Mouse (Mus musculus) brain, adult 2 months (tissue): ENCODE data around the gene Cd72.
A peak's percentile ranks its signal among the peaks of the same experiment; 100 is the strongest.

ENCODE experiments used
- DNase-seq: peaks from one replicate; pipeline ENCODE4 v3.0.0; 2011; ENCODE audit warnings: low read depth, low spot score

Gene Cd72

DNA sequence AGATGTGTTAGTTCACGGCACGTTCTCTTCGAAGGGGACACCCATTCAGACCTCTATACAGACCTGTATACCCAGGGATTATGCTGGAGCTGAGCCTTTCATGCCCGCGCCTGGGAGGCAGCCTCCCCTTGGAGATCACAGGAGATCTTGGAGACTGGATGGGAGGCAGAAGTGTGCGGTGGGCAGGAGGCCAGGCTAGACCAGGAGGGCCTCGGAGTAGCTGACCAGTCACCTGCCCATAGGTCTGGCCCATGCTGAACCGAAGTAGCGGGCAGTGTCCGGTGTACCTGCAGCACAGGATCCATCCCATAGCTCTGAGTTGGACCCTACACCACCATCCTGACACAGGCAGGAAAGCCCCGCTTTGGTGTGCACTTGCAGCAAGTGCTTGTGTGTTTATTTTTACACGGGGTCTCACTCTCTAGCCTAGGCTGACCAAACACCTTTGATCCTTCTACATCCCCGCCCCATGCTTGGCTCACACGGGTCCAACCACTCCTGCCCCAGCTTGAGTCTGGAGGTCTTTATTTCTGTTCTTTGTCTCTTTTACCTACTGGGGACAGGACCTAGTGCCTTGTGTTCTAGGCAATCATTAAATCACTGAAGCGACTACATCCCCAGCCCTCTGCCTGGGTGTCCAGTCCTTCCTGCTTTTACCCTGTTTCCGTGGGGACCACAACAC lies 26.1 kb downstream of the Cd72 start:
- DNase-seq, result no peak

DNA sequence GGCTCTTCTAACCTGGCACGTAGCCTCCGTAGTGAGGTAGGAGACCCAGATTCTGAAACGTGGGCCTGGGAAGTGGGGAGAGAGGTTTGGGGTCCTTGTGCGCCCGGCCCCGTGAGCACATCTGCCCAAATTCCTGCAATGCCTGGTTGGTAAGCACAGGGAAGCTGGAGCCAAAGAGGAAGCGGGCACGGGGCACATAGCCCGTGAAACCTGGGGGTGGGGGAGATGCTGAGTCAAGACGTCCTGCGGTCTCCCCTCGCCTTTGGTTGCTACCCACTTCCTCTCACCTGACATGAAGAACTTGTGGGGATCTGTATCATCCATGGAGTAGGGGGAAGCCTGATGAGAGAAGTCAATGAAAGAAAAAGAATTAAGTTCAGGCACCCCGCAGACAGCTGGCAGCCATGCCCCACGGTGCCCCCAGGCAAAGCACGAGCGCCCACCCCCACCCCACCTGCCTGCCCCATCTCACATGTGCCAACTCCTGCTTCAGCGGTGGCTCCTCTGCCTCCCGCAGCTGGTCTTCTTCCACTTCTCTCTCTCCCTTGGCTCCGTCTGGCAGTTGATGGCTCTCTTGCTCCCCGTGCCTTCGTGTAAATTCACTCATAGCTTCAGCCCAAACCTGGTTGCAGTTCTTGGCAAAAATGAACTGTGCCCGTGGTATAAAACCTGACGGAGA lies 26.8 kb downstream of the Cd72 start:
- DNase-seq, result no peak

DNA sequence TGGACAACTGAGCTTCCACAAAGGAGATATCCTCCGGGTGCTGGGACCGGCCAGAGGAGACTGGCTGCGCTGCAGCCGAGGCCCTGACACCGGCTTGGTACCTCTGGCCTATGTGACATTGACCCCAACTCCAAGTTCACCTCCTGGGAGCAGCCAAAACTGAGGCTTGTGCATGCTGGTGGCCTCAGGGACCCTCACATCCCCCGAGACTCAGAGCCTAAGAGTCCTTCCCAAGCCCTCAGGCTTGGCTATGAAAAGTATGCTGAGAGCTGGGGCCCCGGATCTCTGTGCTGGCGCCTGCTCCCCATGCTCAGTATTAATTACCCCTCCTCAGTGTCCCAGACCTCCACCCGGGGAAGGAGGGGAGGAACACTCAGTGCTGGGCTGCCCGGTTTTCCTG lies 27.9 kb downstream of the Cd72 start:
- DNase-seq, result no peak

DNA sequence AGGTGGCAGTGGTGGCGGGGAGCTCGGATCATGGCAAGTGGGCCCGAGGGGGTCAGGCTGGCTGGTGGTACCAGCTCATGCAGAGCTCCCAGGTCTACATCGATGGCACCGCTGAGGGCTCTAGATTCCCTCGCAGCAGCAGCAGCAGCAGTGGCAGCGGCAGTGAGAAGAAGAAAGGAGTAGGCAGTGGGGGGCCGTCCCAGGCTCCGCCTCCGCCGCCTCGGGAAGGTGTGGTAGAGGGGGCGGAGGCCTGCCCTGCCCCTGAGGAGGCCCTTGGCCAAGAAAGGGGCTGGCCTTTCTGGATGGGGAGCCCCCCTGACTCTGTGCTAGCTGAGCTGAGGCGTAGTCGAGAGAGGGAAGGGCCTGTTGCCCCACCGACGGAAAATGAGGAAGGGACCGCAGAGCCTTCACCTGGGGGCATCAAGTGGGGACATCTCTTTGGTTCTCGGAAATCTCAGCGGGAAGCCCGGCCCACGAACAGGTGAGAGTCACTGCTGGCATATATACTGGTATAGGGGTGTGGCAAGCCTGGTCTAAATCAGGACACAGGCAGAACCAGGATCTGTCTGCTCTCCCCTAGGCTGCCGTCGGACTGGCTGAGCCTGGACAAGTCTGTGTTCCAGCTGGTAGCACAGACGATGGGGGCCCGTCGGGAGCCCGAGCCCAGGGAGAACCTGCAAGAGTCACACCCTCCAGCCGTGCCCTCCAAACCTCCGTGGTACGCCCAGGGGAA lies 28.6 kb downstream of the Cd72 start:
- DNase-seq, result no peak

DNA sequence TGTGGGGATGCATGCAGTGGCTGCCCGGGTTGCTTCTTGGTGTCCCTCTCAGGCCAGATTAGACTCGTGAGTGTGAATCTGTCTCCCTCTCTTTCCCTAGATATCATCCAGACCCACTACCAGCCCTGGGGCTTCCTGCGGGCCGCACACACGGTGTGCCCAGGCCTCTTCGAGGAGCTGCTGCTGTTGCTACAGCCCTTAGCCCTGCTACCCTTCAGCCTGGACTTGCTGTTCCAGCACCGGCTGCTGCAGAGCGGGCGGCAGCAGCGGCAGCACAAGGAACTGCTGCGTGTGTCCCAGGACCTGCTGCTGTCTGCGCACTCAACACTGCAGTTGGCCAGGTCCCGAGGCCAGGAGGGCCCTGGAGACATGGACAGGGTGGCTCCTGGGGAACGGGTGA lies 29.2 kb downstream of the Cd72 start:
- no peak for DNase-seq

DNA sequence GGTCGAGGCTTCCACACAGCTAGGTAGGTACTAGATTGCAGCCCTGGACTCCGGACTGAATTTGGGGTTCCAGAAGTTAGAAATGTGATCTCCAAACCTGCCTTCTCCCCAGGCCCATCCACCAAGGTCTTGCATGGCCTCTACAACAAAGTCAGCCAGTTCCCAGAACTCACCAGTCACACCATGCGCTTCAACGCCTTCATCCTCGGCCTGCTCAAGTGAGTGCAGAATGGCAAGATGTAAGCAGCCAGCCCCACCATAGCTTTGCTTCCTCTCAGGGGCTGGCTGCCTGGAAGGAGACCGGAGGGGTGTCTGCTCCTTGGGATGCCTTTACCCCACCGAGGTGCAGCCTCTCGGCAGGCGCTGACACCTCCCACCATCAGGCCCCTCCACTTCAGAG lies 30.4 kb downstream of the Cd72 start:
- DNase-seq, result no peak

DNA sequence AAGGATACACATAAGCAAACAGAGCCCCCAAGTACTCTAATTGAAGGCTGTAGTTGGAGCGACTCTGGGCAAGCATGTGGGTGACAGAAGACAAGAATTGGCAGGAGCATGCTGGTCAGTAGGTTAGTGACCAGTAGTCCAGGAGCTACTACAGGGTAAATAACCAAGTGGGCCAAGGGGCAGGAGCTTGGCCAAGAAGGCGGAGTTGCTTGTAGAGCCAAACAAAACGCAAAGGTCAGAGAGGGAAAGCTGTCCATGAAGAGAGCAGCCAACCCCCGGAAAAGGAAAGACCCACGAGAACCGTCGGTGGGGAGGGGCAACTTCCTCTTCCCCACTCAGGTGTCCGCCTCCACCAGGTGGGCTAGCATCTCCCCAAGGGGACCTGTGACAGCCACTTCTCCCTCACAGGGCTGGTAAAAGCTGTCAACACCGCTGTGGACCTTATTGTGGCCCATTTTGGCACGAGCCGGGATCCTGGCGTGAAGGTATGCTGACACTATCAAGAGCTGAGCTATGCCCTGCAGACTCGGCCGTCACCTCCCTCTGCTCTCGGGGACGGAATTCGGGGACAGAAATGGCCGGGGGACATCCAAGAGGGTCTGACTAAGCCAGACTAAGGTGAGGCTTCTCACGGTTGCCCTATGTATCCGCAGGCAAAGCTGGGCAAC lies 31.0 kb downstream of the Cd72 start:
- no peak for DNase-seq

DNA sequence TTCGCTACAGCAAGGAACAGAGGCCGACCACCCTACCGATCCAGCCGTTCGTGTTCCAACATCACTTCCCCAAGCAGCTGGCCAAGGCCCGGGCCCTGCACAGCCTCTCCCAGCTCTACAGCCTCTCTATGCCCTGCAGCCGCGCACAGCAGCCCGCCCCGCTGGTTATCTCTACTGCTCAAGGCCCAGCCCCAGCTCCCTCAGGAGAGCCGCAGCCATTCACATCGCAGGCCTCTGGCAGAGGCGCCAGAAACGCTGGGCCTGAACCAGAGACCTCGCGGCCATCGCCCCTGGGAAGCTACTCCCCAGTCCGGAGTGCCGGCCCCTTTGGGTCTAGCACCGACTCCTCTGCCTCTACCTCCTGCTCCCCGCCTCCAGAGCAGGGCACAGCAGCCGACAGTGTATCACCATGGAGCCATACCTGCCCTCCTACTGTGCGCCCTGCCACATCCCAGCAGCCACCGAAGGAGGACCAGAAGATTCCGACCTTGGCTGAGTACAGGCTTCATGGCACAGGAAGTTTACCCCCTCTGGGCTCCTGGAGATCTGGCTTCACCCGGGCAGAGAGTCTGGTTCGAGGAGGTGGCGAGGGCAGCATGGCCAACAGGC lies 32.7 kb downstream of the Cd72 start:
- DNase-seq, result no peak

DNA sequence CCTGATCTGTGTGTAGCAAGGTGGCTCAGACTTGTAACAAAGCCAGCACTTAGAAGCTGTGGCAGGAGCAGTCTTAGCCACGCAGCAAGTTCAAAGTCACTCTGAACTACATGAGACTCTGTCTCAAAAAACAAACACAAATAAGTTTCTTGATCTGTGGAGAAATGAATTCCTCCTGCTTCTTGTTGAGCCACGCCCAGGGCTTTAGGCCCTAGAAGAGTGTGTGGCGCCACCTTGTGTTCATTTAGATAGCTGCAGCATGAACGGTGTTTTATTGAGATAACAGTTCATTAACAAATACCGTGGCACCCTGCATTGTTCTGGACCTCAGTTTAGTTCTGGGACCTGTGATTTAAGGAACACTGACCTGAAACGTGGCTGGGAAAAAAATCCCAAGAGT lies 34.1 kb downstream of the Cd72 start:
- peak; percentile 88 for DNase-seq

DNA sequence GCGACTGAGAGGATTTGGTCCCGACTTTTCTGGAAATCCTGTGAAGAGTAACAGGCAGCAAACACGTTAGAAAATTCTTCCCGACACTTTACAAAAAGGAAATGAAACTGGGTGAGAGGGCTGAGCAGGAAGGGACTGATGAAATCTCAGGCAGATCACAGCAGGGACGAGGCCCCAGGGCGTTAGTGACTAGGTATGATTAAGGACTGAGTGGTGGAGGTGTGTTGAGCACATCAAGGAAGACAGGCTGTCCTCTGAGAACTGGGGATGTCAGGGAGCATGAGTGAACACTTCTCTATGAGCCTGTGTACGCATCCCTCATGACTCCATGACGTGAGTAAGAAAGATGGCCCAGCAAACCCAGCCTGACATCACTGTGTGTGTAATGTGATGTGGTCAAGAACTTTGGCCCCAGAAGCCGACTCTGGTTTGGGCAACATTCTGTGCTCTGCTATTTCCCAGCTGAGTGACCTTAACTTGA lies 34.6 kb downstream of the Cd72 start:
- no peak for DNase-seq

DNA sequence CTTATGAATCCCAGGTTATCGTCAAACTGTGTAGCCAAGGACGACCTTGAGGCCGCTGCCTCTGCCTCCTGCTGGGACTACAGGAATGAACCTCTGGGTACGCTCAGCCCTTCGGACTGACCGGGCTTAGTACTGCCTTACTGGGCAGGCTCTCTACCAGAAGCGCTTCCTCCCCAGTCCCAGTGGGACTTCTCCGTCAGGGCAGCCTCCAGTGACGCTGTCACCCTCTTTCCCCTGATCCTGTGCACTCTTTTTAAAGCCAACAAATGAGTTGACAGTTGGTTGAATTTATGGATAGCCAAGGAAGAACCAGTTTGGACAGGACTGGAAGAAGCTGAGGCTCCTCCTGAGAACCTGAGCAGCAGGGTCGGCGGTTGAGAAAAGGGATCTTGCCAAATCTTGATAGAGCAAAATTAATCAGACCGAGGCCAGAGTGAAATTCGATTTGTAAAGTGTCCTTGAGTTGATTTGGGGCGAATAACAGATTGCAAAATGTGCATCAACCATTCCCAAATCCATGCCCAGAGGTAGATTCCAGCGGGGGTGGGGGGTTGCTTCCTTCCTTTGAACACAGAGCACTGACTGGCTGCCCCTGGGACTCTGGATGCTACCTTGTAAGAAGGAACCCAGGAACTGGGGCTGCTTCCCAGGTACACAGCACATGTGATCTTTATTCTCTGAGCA lies 35.3 kb downstream of the Cd72 start:
- DNase-seq, result no peak

DNA sequence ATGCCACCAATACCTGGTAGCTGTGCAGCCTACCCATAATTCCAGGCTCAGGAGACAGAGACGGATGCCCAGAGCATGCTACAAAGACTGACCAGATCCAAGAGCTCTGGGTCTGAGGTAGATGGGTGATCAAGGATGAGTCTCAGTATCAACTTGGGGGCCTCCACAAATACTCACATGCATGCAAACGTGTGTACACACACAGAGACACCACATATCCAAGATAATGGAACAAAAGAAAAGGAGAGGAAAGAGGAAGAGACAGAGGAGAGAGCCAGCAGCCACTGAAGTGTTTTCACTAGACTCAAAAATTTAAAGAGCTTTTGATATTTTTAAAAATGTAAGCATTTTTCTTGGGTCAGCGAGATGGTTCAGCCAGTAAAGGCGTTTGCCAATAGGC lies 36.0 kb downstream of the Cd72 start:
- no peak for DNase-seq

DNA sequence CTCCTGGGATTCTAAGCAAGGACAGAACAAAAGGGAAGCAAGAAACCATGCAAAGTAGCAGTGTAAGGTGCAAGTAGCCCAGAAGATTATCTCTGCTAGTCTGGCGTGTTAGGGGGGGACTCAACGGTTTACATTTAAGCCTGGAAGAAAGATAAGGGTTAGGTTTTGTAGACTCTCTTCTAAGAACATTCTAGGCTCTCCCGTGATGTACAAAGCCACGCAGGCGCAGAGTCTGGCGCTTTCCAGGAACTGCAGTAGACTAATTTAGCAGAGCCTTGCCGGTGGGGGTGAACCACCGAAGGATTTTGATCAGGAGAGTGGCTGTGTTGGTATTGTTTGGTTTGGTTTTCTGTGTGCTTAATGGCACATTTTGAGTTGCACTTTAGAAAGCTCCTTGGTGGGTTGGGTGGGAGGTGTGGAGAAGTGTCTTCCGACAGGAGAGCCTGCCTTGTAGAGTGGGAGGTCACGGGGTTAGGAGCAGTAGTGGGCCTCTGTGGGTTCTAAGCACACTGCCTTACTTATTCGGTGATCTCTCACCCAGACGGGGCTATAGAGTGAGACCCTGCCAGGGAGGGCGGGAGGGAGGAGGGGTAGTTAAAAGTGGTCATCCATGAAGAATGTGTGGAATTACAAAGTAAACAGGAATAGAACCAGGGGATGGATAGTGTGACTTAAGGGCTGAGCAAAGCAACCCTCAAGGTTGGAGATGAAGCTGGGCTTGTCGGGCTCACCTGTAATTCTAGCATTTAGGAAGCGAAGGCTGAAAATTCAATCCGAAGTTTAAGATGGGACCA lies 37.0 kb downstream of the Cd72 start:
- DNase-seq, result peak; percentile 55

DNA sequence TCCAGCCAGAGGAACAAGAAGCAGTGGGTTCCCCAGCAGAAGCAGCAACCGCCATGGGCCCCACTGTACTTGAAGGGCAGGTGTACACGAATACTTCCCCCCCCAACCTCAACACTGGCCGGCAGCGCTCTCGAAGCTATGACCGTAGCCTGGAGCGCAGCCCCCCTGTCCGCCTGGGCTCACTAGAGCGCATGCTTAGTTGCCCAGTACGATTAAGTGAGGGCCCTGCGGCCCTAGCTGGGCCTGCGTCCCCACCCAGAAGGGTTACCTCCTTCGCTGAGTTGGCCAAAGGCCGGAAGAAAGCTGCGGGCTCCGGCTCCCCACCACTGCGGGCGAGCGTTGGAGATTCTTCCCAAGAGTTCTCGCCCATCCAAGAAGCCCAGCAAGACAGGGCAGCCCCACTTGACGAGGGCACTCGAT lies 38.3 kb downstream of the Cd72 start:
- DNase-seq, result no peak

DNA sequence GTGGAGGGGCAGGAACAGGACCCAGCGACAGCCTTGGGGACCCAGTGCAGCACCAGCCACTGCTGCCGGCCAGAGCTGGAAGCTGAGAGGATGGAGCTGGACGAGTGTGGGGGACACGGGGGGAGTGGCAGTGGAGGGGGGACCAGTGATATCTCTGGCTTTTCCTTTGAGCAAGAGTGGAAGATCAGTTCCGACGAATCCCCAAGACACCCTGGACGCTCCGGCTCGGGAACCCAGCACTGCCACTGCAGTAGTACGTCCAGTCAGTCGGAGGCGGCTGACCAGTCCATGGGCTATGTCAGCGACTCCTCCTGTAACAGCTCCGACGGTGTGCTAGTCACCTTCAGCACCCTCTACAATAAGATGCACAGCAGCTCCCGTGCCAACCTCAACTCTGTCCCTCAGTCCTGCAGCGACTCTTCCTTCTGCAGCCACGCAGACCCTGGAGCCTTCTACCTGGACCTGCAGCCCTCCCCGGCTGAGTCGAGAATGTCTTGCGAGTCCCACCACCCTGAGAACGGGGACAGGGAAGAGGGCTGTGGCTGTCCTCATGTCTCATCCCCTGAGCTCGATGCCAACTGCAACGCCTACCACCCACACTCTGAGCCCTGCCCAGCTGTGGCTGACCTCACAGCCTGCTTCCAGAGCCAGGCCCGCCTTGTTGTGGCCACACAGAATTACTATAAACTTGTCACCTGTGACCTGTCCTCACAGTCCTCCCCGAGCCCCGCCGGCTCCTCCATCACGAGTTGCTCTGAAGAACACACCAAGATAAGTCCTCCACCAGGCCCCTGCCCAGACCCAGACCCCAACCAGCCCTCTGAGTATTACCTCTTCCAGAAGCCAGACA lies 39.0 kb downstream of the Cd72 start:
- DNase-seq, result no peak

DNA sequence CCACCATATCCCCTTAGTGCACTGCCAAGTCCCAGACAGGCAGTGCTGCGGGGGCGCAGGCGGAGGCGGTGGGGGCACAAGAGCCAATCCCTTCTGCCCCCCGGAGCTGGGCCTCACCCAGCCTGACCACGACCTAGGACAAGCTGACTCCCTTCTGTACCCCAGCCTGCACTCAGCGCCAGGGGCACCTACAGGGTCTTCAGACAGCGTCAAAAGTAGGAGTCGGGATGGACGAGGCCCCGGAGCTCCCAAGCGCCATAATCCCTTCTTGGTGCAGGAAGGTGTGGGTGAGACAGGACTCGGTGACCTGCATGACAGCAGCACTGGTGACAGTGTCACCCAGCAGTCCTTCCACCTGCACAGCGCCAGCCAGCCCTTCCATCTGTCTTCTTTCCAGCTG lies 39.7 kb downstream of the Cd72 start:
- DNase-seq, result no peak

DNA sequence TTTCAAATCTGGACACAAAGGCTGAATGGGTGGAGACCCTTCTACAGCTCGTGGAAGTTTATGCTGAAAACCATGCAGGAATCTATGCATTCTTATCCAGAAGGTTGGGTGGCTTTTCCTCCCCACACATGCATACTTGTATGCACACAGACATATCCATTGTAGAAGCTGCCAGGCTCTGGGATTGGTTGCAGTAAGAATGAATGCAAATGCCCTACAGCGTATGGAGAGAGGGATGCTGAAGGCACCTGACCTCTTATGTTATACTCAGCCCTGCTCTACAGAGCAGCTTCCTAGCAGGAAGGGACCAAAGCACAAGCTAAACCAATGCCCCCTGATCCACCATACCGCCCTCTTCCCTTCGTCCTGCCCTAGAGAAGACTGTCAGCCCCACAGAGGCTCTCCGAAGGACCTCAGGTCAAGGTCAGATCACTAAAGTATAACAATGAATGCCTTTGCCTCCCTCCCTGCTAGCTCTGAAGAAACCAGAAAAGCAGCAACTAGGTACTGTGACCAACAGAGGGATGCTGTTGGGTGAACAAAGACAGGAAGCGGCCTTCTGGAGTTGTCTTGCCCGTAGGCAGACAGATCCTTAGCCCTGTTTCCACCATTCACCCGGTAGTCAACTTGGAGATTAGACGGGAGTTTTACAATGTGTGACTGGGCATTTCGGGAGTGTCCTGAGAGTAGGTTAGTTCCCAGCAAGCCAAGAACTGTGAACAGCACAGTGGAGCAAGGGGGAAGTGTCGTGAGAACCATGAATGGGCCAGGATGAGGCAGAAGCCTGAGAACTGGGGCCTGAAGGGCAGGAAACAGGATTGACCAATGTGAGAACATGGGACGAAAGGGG lies 47.1 kb downstream of the Cd72 start:
- peak; percentile 65 for DNase-seq

DNA sequence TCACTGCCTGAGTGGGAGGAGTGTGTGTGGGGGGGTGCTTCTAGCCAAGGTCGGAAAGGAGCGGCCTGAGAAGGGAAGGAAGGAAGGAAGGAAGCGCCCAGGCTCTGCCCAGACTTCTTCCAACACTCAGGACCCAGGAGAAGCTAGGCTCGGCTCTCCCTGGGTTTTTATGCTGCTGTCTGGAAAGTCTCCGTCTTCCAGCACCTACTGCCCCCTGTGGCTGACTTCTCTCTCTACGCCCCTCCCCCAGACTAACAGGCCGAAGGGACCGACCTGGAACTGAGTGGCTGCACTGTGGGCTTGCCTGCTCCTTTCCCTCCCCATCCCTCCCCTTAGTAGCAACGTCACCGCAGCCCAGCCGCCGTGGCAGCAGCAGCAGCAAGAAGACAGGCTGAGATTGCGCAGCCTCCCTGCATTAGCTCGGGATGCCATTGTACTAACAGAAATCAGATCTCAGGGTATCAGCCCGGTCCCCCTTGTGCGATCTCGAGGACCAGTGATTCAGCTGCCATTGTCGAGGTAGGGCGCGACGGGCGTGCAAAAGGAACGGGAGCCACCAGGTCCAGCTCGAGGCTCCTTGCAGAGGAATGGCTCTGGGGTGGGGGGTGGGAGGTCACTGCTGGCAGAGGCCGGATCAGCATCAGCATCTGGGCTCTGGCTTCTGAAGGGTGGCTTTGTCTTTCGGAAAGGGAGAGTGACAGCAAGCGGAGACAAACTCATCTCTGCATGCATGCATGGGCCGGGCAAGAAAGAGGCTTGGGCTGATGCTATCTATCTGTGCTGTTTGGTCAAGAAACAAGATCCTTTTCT lies 48.1 kb downstream of the Cd72 start:
- DNase-seq, result peak; percentile 94
